Mouse (Mus musculus): ENCODE measurements around the gene Gabpb2.

Gene Gabpb2

DNA sequence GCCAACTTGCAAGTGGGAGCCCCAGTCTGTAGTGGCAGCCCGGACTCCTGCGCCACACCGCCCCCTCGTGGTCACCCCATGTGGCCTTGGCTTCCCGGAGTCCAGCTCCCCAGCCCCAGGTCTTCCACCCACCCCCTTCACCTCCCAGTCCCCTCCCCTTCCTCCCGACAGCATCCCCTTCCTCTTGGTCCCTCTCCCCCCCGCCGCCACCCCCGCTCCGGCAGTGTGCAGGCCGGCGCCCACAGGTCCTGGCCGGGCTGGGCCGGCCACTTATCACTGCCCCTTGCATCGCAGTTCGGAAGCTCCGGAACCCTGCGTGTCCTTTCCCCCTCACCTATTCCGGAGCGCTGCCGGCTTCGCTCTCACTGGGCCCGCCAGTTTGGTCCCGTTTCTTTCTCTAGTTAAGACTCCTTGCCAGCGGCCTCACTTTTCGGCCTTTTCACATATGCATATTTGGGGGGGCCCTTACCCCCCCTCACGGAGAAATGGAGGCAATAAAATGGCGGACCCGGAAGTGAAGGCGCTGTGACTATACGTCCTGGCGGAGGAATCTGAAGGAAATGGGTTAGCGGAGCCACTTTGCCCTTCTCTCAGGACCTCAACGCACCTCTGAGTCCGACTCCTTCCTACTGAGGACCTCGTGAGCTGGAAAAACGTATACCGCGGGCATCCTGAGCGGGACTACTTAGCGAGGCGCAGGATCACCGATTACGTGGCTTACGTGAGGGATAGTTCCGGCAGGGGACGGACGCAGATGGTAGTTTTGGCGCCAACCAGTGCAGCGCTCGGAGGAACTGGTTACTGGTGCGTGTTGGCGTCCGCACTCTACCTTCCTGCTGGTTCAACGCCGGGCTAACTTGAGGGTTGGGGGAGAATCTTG lies at the start of gene Gabpb2:
Gene Gabpb2, minus strand, starts transcription at position 662 of the 880 bp plus-strand sequence.
- DNase-seq (ENCODE audit: low spot score in 2 of 2): peak; percentile 86 to 89

DNA sequence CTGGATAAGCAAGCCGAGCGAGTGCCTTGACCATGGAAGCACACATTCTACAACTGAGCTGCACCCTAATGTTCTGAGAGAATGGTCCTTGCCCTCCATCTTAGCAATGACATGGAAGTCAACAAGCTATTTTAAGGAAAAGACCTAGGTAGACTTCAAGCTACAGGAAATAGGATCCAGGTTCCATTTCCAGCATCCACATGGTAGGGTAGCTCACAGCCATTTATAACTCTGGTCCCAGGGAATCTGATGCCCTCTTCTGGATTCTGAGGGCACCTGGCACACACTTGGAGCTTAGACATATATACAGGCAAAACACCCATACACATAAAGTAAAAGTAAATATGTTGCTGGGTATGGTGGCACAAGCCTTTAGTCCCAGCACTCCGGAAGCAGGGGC lies 48.3 kb upstream of the Gabpb2 start:
- DNase-seq (ENCODE audit: low spot score in 2 of 2): no peak

DNA sequence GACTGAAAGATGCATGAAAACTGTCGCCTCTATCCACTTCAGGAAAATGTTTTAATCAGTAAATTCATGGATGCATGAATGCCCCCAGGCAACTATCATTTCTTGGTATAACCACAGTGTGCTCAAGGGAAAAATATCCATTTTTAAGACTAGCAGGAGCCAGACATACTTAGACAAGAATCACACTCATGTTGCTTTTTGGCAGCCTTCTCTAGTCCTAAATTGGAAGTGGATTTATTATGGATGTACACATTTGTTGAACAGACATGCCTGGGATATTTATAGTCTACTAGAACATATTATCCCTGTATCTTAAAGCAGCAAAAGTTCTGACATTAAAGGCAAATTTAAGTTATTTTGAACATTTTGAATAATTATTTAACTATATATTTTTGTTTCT lies 47.0 kb upstream of the Gabpb2 start:
- DNase-seq (ENCODE audit: low spot score in 2 of 2): no peak

DNA sequence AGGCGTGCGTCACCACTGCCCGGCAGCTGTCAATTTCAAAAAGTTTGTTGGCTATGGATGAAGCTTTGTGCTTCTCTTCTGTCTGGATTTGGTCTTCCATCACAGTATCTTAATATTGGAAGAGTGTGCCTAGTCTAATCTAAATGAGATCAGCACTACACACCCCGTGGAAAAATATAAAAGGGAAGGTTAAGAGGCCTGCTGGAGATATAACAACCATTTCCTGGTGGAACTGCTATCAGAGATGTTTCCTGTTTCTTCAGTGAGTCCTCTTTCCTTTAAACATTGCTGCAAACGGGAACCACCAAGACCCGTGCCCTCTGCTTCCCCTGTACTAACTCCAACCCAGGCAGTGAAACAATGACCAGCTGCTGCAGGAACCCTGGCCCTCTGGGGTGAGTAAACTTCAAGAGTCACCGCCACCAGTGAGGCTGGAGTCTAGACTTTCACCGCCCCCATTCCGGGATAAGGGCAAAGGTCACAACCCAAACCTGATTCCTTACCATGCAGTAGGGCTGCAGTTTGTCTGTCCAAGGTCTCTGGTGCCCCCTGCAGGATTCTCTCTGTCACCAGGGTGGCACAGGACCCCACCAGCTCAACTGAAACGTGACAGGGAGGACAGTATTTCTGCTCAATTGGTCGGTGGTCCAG lies 45.5 kb upstream of the Gabpb2 start:
- peak in 1 of 2 experiments; percentile 58 for DNase-seq (ENCODE audit: low spot score in 2 of 2)

DNA sequence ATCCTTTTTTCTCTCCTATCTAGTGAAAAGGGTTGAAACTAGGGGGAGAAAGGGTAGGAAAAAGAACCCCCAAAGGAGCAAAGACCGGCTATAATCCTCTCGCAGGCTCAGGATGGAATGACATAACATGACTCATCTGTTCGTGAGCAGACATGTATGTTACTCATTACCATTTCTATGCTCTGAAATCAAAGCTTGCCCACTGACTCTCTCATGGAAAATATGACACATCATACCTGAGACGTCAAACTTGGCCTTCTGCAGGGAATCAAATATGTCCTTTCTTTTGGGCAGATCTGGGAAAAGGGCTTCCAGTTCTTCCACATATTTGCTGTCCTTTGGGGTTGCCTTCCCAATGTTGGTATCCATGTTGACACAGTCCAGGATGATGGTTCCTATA lies 44.3 kb upstream of the Gabpb2 start:
- DNase-seq (ENCODE audit: low spot score in 2 of 2): no peak

DNA sequence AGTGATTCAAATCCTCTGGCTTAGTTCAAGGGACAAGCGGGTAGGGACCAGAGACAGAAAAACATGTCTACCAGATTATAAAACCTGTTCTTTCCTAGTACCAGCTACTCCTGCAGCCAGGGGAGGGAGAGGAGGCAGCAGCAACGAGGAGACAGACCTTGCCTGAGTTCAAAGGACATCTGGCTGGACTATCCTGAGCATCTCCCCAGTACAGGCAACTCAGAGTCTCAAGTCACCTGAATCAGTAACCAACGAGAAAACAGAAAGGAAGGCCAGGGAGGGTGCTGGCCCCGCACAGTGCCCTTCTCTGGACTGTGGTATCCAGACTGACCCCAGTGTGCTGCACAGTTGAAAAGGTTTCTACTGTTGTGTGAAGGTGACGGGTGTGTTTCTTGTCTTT lies 39.2 kb upstream of the Gabpb2 start:
- DNase-seq (ENCODE audit: low spot score in 2 of 2): no peak

DNA sequence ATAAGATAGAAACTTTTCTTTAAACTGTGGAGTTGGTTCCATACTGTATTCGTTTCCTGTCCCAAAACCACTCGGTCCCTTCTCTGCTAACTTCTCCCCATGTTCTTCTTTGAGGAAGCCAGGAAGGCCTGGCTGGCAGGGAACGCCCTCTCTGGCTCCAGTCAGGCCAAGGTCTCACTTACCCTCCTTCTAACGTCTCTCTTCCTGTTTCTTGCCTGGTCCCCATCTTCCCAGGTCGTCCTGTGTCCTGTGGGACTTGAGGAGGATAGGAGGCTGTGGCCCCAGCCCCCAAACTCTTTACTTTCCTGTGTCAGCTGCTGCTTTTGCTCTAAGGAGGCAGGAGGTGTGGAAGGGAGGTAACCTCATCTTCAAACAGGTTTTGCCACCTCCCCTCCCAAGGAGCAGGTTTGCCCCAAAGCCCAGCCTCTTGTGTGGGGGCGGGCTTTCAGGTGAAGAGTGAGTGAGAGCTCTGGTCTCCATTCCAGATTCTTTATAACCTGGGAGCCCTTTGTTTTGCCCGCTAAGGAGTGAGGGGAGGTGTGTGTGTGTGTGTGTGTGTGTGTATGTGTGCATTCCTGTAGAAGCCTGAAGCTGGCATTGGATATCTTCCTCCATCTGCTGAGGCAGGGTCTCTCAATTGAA lies 33.2 kb upstream of the Gabpb2 start, which contains the start of gene Bnipl:
Gene Bnipl, minus strand, starts transcription at position 411 of the 642 bp plus-strand sequence.
- no peak for DNase-seq (ENCODE audit: low spot score in 2 of 2)

DNA sequence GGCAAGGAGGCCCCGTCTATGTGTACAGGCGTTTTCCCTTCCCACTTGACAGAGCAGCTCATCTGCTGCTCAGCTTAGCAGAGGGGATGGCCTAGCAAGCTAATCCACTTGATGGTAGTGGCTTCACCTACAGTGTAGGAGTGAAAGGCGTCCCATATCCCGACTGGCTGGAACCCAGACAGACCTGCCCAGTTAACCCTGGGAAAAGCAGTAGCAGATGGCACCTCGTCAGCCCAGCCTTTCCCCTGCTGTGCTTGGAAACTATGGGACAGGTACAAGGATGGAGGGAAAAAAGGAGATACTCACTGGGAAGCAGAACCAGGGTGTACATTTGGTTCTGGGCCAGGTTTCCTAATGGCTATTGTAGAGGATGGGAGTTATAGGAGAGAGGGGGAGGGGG lies 32.6 kb upstream of the Gabpb2 start:
- DNase-seq (ENCODE audit: low spot score in 2 of 2): no peak

DNA sequence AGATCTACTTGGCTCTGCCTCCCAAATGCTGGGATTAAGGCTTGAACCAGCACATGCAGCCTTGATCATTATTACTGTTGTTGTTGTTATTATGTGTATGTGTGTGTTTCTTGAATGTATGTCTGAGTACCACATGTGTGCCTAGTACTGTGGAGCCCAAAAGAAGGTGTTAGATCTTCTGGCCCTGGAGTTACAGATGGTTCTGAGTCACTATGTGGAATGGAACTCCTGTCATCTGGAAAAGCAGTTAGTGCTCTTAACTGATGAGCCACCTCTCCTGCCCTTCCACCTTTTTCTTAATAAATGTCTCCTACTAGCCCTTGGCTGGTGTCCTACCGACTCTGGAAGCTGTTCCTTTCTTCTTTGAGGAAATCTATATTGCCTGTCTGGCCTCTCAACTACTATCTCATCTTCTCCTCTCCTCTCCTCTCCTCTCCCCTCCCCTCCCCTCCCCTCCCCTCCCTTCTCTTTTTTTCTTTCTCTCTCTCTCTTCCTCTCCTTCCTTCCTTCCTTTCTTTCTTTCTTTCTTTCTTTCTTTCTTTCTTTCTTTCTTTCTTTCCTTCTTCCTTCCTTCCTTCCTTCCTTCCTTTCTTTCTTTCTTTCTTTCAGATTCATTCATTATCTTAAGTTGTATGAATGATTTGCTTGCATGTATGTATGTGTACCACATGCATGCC lies 30.1 kb upstream of the Gabpb2 start:
- no peak for DNase-seq (ENCODE audit: low spot score in 2 of 2)

DNA sequence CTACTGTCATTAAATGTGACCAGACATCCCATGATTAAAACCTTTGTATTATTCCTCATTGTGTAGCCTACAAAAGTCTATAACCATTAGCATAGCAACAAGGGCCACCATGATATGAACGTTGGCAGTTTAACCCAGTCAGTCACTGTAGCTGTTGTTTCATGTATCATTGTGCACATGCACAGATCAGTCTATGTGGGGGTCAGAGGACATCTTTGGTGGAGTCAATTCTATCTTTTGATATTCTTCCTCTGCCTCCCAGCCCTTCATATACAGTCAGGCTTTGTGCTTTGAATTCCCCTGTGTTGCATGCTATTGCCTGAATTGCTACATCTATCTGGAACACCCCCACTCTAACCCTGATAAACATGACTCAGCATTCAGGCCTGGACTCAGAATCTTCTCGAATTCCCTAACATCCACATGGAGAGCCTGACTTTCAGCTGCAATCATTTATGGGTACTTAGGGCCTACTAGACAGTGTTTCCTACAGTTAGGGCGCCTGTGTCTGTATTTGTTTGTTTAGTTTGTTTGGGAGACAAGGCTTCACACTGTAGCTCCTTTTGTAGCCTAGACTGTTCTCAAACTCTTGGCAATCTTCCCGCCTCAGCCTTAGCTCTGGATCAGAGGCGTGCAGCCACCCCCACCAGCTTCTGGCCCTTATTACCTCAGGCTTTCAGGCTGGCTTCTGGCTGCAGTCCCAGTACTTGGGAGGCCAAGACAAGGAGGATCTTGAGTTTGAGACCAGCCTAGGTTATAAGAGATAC lies 28.9 kb upstream of the Gabpb2 start:
- peak; percentile 59 to 68 for DNase-seq (ENCODE audit: low spot score in 2 of 2)

DNA sequence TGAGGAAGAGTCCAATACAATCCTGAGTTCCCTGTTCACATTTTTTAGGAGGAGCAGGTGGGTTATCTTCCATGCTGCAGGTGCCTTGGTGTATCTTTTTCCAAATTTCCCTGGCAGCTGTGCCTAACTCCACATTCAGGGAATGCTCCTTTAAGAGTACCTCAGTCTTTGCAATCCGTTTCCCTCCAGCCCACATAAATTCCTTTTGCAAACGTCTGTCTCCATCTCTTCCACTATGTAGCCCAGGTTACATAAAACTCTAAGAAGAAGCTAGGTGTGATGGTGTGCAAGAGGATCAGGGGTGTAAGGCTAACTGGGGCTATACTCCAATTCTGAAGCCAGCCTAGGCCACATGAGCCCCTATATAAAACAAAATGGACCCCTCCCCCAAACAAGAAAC lies 25.4 kb upstream of the Gabpb2 start:
- DNase-seq (ENCODE audit: low spot score in 2 of 2): no peak

DNA sequence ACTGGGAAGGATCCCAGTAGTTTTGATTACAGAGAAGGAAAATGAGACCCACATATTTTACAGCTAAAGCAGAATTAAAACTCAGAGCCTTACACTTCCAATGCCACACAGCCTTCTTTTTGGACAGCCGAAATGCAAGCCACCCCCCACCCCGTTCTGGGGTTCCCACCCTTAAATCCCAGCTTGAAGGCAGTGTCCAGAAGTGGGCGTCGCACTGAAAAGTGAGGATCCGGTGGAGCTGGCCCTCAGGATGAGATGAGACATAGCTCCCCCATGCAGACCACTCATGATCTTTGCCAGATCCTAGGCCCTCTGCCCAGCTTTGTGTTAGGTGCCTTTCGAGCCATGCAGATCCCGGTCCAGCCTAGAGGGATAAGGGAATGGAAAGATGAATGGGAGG lies 23.8 kb upstream of the Gabpb2 start, which contains the start of gene Gm128:
Gene Gm128, minus strand, starts transcription at position 101 of the 400 bp plus-strand sequence.
- no peak for DNase-seq (ENCODE audit: low spot score in 2 of 2)

DNA sequence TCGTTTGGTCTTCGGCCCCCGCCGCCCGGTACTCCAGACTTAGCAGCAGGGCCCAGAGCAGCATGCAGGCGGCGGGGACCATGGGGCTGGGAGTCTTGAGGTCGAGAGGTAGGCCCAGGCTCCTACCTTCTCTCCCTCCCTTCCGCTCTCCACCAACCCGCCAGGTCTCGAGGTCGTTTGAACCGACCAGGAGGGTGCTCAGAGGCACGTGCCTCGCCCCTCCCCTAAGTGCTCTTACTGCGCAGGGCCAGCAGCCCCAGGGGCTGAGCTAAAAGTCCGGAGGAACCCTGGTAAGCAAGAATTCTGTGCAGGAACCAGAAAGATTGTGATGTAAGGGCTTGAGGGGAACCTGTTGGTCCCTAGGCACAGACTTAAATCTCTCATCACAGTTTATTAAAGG lies 23.2 kb upstream of the Gabpb2 start:
- DNase-seq (ENCODE audit: low spot score in 2 of 2): no peak

DNA sequence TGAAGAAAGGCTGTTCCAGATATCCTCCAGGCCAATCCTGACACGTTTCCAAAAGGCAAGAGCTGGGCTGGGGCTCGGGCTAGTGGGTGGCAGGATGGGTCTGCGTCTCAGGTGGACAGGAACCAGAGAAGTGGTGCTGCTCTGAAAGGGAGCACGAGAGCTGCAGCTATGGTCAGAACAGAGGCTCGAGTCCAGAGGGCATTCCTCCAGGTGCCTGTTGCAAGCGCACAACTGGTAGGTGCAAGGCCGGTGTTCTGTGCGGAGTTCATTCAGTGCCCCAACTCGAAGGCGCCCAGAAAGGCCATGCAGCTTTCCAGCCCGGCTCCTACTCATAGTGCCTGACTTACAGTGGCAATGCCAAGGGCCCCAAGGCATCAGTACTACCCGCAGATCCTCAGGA lies 22.3 kb upstream of the Gabpb2 start:
- DNase-seq (ENCODE audit: low spot score in 2 of 2): no peak

DNA sequence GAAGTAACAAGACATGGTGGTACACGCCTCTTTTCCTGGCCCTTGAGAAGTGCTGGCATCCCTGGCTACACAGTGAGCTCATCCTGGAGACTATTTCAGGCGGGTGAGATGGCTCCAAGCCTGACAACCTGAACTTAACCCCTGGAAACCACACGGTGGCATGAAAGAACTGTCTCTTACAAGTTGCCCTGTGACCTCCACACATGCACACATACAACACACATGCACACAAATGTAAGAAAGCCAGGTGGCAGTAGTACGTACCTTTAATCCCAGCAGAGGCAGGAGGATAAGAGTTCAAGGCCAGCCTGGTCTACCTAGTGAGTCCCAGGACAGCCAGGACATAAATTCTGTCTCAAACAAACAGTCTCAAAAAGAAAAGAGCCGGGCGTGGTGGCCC lies 21.3 kb upstream of the Gabpb2 start:
- DNase-seq (ENCODE audit: low spot score in 2 of 2): no peak

DNA sequence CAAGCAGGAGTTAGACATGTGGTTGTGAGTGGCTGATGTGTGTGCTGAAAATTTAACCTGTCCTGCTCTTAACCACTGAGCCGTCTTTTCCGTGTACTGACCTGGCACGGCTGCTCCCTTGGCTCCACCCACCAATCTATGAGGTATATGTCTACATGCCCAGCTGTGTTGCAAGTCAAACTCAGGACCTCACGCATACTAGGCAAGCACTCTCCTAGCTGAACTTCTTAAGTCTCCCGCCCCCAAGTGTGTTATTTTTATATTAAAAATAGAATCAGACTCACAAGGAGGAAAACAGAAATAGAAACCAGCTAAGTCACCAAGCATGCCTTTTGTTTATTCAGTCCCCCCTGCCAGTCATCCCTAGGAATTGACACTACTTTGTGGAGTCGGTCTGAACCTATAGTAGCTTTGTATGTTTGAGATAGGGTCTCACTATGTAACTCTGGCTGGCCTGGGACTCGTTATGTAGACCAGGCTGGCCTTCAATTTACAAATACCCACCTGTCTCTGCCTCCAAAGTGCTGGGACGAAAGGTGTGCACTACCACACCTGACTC lies 19.9 kb upstream of the Gabpb2 start:
- DNase-seq (ENCODE audit: low spot score in 2 of 2): no peak

DNA sequence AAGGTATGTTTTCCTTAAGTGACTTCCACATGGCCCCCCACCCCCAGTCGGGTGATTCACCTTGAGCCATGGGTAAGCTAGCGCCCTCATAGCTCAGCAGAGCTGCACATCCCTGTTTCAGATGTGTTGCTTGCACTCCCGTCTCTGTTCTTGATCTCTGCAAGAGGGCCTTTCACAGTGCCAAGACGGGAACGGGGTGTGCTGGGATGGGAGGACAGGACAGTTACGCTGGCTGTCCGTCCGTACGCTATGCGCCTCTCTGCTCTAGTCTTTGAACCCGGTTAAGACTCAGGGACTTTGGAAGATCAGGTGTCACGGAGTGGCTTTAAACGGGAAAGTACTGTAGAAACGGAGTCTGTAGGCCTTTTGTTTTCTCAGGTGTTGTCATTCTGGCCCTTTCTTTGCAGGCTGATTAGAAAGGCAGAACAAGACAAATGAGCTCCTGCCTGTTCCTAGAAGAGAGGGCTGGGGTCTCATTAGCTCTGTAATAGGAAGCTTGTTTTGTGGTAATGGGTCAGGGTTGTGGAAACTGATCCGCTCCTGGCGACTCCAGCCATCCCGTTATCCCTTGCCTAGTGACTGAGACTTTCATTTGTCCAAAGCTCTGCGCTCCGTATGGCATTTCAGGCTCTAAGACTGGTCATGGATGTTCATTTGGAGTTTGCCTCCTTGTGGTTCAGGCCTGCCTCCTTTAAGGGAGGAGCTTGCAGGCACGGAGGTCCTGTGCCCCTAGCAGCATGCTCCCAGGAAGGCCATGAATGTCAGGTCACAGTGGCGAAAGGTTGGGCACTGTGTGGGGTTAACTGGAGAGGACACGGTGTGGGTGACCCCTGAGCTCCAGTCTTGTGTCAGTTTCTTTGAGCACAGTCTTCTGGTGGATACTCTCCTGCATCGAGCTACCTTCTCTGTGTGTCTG lies 17.9 kb upstream of the Gabpb2 start:
- no peak for DNase-seq (ENCODE audit: low spot score in 2 of 2)

DNA sequence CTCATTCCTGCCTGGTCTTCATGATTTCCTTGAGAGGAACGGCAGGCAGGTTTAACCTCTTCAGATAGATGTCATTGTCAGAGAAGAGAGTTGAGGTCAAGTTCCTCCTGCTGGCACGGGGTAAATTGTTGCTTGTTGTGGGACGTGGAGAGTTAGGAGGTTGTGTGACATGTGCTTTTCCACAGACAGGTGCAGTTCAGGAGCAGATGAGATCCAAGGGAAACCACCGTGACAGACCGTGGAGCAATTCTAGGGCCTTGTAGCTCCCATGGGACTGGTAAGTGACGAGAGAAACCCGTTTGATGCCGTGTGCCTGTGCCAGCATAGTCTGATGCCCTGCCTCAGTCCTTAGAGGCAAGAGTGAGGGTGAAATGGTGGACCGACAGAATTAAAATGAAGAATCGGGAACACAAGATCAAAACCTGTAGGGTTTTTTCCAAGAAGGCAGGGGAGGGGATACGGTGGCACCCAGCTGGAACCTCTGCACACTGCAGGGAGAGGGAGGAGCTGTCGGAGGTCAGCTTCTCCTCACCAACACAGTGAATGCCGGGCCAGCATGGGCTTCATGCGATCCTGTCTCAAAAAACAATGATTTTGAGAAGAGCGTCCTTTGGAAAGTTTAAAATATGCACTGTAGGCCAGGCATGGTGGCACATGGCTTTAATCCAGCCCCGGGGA lies 15.7 kb upstream of the Gabpb2 start:
- DNase-seq (ENCODE audit: low spot score in 2 of 2): no peak

DNA sequence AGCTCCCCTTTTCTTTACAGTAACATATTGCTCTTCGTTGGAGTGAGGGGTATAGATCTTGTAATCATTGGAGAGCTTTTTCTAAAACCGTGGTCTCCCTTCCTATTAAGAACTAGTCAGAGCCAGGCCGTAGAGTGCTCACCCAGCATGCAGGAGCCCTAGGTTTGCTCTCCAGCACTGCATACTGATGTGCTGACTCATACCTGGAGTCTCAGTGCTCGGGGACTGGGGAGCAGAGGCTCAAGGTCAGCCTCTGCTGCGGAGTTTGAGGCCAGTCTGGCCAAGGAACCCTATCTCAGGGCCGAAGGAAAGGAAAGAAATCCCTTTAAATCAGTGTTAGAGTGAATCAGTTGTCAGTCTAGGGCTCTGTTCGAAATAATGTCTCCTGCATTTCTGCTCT lies 15.1 kb upstream of the Gabpb2 start:
- DNase-seq (ENCODE audit: low spot score in 2 of 2): no peak

All from frontal cortex, postnatal 36 days (tissue).